Mouse (Mus musculus): ENCODE data around the gene Gstt2. TPM values are rescaled to one million over a fixed set of nuclear protein-coding genes. Genes with fewer than 3 reads are reported as not detected.
A peak's percentile ranks its signal among the peaks of the same experiment; 100 is the strongest.

Gstt2 gene
- 1 to 10 TPM; 3.5 to 3.6 TPM for total RNA-seq (2021)
- long read RNA-seq, partial matches to known transcripts, result 0 of 3 reads
- long read RNA-seq, other reads (novel, unspliced or antisense), result 1 of 3 reads

DNA sequence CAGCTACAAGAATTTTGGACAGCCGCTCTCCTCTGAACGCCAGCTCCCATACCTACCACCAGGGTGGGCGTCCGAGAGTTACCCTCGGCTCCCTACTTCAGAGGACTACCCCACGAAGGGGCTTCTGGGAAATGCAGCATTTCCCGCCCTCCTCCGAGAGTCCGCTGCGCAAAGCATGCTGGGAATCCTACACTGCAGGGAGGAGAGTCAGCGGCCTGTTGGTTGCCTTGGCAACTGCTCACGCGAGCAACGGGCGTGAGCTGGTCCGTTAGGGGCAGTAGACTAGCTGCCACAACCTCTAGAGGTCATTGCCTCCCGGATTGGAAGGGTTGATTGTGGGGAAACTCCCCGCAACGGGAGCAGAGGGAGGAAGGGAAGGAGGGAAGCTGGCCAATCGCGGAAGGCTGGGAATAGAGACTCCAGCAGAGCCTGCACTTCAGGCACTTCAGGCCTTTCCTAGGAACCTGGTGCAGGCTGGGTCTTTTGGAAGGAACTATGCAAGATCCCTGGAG is at the start of gene Gstt2:
Gene Gstt2, minus strand, starts transcription at position 177 of the 512 bp plus-strand sequence.
- DNase-seq (ENCODE audit: low spot score in 2 of 2), result peak; percentile 88 to 93

DNA sequence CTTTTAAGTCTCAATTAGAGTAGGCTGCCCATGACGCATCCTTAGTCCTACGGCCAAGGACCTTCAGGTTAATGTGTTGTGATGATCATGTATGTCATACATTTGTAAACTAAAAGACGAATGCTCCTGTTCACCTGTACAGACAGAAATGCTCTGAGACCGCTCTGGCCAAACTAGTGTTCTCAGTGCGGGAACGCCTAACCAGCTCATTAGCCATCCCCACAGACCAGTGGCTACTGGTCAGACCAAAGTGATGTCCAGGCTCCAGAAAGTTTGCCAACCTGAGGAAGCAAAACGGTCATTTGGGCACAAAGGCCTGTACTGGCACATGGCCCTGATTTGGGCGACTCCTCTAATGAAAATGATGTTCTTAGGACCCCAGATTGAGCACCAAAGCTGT is 47.5 kb upstream of the Gstt2 start:
- DNase-seq (ENCODE audit: low spot score in 2 of 2), result no peak

DNA sequence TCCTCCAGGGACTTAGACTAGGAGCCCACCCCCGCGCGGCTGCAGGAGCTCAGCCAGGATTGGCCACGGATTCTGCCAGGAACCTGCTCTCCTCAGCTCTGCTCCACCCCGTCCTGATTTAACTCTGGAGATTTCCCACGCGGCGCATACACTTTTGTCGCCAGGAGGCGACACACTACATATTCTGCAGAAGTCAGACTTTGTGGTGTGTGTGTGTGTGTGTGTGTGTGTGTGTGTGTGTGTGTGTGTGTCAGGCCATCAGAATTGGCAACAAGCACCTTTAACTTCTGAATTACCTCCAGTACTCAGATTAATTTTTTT is 46.0 kb upstream of the Gstt2 start:
- DNase-seq (ENCODE audit: low spot score in 2 of 2), result peak; percentile 46 to 80

DNA sequence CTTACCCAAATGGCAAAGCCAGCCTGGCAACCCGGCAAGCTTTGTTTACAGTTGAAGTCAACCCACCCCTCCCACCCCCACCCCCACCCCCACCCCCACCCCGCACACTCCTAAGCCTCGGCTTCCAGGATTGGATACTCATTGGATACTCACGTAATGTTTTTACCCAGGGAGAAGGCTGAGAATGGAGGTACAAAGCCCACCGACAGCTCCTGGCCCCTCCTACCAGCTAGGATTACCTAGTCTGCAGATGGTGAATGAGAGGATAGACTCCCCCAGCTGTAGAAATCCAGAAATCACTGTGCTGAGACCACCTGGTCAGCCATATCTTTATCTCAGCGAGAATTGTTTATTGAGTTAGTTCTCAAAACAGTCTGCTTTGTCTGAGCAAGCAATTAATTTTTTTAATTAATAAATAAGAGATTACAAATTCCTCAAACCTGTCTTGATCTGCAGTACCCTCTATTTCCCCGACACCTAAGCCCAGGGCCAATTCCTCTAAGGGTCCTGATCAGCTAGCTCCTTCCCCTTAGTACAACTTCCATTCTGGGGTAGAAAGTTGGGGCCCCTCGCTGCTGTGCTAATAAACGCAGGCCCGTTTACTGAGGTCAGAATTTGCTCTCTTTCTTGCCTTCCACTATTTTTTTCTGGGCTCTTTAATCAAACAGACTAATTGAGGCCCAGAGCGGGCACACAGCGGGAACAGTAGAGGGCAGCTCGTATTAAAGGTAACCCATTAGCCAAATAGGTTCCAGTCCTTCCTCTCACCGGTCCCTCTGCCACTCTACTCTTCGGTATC is 45.4 kb upstream of the Gstt2 start:
- no peak for DNase-seq (ENCODE audit: low spot score in 2 of 2)

DNA sequence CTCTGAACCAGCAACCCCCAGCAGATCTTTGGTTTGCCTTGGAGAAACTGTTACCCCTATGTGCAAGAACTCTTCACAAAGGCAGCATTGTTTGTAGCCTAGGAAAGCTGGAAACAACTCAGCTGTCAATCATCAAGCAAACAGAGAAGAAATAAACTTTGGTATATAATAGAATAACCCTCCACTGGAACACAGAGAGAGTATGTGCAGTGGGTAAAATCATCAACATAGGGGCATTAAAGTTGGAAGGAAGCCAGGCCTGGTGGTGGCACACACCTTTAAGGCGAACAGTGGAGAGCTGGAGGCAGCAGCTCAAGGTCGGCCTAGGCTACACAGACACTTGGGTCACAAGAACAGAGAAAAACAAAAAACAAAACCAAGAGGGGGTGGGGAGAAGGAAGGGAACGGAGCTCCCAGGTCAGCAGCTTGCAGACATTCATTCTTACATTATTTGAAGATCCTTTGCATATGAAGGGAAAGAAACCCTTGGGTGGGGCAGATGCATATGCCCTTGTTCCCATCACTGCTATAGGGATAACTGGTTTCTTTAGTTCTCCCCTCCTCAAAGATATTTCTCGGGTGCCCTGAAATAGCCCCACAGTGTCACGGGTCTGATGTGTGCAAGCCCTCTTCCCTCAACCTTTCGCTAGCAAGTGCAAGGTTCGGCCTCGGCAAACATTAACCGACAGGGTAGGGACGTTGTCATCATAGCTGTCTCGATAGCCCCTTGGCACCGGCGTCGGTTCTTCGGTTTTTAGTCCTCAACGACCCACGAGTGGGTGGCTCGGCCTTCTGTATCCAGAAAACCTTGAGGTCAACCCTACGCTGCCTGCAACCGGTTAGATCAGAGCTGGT is 44.6 kb upstream of the Gstt2 start:
- DNase-seq (ENCODE audit: low spot score in 2 of 2), result no peak

DNA sequence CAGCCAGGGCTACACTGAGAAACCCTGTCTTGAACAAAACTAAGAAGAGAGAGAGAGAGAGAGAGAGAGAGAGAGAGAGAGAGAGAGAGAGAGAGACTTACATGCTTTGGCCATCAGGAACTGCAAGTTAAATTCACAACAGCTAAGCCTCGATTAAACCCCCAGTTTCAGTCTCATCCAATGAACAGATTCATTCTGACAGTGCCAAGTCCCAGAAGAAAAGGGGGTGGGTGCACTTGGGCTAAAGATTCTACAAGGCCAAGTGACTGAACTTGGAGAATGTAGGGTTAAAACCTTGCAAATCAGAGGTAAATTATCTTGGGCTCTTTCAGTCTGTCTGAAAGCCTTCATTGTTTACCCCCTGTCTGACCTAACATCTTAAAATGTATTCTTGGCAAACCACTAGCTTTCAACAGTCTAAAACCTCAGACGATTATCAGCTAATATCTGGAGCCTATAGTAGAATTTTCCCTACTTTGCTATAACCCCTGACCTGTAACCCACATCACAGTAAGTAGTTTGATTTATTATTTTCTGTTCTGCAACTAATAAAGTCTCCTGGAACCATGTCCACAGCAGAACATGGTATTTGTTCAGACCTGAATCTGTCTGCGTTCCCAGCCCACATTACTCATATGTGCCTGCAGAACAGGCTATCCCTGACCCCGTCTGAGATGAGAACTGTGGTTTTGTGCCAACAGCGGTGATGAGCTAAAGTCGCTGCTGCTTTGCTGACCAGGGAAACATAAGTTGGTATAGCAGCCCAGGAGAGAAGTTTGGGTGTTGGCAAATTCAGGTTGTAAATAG is 43.8 kb upstream of the Gstt2 start:
- DNase-seq (ENCODE audit: low spot score in 2 of 2), result no peak

DNA sequence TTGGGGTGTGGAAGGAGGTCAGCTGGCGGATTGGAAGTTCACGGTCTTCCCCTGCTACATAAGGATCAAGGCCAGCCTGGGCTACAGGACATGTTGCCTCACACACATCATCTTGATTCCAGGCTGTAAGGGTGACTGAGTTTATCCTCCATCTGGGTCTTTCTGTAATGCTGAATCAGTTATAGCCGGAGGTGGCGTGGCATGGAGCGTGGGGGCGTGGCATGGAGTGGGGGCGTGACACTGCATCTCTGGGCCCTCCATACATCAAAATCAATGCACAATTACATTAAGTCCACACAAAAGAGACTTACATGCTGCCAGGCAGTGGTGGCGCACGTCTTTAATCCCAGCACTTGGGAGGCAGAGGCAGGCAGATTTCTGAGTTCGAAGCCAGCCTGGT is 43.1 kb upstream of the Gstt2 start:
- no peak for DNase-seq (ENCODE audit: low spot score in 2 of 2)

DNA sequence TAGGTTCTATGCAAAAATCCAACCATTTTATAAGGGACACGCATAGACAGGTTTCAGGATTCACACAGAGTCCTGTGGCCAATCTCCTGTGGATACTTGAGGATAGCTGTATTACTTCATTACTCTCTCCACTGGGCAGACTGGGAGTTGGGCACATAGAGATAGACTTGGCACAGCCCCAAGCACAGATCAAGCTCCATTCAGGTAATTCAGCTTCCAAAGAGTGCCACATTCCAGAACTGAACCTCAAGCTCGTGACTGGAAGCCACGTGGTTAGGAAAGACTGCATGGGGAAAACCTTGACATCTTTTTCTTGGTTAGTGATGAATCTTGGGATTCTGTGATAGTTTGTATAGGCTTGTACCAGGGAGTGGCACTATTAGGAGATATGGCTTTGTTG is 41.6 kb upstream of the Gstt2 start:
- no peak for DNase-seq (ENCODE audit: low spot score in 2 of 2)

DNA sequence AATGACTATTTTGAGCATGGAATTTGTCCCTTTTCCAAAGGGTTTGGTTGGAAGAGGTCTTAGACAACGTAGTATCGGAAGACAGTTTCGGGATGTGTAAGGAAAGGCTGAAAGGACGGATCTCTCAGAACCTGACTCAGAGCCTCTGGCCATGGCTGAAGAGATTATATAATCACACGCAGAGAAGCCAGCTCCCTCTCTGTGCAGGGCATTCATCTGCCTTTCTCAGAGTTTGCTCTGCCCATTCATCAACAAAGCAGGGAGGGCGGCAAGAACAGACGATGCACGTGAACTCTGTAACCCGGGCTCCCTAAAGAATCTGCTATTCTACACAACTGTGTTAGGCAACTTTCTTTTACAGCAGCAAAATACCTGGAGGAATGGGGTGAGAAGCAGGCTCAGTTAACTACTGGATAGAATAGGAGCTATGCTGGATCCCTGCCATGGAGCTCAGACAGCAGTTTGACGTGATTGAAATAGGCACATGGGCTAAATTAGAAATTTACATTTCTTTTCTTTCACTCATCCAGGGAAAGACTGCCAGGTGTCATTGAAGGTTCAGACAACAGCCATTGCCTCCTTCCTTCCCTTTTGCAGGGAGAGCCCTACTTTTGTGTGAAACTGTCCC is 36.4 kb upstream of the Gstt2 start:
- peak in 1 of 2 experiments; percentile 35 for DNase-seq (ENCODE audit: low spot score in 2 of 2)

DNA sequence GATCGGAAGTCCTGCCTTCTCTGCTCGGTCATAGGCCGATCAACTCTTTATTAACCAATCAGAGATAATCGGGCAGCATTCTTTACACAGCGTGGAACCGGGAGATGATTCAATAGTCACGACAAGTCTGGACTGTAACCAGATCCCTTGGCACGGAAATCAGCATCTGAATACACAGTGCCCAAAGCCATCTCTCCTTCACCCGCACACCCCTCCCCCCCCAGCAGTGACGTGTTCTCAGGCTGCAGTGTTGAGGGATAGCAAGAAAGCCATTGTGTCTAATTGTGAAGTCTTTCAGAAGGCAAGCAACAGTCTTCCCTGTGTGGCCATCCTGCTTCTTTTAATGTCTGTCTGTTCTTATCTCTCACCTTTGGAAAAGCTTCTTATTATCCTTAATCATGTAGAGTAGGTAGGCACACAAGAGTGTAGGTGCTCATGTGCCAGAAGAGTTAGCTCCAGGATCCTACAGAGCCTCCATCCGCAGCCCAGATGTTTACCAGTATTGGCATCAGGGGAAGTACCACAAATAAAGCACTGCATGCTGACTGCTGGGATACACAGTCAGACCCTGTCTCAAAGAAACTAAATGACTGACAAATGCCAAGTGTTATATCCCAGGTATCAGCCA is 35.8 kb upstream of the Gstt2 start:
- peak; percentile 76 to 90 for DNase-seq (ENCODE audit: low spot score in 2 of 2)

DNA sequence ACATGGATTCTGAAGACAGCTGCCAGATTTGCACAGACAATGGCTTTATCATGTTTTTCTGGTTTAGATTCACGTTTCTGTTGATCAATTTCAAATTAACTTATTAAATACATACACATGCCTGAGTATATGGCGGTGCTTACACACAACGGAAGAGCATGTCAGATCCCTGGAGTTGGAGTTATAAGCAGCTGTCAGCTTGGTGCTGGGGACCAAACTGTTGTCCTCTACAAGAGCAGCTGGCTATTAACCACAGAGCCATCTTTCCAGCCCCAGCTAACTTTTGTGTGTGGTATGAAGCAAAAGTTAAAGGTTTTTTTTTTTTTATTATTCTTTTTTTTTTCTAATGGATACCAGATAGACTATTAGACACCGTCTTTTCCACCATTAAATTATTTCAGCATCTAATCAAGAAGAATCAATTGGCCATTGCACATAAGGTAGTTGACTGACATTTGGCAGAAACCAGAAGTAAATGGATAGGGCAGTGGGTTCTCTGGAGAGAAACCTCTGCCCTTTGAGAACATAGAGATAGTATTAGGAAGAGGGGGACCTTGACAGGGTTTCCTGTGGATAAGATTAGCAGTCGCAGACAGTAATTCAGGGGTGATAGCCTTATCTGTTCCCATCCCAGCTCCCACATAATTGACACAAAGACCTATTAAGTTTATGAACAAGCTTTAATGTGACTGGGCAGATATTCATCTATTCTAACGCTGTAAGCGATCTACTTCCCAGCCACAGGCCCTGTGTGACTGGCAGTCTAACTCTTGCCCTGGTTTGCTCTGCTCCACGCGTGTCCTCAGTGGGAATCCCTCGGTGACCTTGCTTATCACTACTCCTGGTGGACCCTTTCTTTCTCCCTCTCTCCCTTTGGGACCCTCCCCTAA is 35.0 kb upstream of the Gstt2 start:
- no peak for DNase-seq (ENCODE audit: low spot score in 2 of 2)

DNA sequence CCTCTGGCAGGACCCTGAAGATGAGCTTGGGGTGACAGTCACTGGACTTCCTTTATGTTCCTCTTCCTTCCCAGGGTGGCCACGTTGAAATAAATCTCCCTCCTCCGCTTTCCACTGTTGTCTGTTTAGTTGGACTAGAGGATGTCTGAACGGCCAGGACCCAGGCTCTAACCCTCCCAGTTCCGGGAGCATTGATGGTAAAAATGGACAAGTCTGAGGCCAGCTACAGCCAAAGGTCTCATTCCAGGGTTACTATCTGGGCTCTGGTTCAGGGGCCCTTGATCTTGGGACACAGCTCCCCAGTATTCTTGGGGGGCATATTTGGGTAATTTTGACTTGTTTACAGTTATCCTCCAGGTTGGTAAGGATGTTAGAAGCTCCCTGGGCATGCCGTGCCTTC is 24.4 kb upstream of the Gstt2 start:
- DNase-seq (ENCODE audit: low spot score in 2 of 2), result no peak

DNA sequence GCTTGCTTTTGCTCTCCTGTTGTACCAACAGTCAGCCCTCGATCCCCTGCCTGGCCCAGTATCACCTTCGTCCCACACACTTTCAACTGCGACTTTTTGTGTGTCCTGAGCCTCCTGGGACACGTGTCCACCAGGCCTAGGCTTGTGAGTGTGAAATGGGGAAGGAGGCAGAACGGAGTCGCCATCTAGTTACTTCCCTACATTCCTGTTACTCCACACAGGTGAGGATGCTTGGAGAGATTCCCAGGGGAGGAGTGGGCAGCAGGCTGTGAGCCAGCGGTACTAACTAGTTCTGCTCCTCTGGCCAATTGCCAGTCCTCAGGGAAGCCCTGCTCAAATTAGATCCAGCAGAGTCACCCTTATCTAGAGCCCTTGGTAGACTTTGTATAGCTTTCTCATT is 23.5 kb upstream of the Gstt2 start:
- no peak for DNase-seq (ENCODE audit: low spot score in 2 of 2)

DNA sequence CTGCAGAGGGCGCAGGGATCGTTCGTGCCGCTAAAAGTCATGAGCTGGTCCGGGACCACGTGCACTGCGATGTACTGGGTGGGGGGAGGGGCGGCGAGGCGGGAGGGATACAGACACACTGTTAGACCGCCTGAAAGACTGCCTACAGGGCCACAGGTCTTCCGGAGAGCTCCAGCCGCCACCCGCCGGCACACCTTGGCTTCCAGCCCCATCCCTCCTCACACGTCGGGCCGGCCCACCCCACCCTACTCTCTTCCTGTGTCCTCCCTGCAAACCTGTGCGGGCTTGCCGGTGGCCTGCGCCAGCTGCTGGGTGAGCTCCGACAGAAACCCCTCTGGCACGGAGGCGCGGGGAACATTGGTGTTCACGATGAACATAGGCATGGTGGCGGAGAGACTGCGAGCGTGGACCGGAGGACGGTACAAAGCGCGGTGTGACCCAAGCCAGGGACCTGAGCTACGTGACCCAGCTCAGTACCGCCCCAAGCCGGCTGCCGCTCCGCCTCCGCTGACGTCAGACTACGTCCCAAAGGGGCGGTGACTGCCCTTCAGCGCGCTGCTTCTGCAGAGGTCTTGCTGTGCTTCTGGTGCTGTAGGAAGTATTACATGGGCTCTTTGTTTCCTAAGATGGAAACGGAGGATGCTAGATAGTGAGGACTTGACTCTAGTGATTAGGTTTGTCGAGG is 22.7 kb upstream of the Gstt2 start, which contains the start of gene Mif:
Gene Mif, minus strand, starts transcription at position 455 of the 685 bp plus-strand sequence.
- peak; percentile 76 to 89 for DNase-seq (ENCODE audit: low spot score in 2 of 2)

DNA sequence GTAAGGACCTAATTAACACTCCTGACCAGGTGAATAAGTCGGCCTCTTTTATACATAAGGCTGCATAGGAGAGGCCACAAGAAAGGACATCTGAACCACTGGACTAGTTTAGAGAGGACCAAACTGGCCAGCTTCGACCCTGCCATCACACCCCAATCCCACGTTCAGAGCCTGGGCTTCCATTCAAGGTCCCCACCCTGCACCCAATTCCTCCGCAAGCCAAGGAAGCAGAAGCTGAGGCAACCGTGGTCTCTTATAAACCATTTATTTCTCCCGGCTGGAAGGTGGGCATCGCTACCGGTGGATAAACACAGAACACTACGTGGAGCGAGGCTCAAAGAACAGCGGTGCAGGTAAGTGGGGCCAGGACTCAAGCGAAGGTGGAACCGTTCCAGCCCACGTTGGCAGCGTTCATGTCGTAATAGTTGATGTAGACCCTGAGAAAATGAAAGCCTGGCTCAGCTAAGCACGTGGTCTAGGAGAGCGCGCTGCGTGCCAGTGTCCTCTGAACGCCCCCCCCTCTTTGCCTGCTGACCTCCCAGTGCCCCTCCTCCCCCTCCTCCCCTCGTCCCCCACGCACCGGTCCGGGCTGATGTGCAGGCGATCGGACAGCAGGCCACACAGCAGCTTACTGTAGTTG is 22.0 kb upstream of the Gstt2 start:
- DNase-seq (ENCODE audit: low spot score in 2 of 2), result peak in 1 of 2 experiments; percentile 35

DNA sequence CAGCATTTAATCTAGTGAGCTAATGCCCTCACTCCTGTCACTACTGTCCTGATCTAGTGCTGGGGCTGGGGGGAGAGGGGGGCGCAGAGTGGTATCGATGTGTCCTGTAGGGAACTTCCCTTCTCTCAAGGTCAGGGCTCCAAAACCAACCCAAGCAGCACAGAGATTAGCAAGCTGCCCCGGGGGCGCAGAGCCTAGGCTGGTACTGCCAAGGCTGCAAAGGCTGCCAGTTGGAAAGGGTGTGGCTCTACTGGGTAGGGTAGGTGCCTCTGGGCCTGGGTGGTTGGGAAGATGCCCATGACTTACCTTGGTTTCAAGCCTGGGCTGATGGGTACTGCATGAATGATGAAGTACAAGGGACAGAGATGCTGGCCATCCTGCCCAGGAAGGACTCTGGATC is 20.4 kb upstream of the Gstt2 start:
- DNase-seq (ENCODE audit: low spot score in 2 of 2), result no peak

DNA sequence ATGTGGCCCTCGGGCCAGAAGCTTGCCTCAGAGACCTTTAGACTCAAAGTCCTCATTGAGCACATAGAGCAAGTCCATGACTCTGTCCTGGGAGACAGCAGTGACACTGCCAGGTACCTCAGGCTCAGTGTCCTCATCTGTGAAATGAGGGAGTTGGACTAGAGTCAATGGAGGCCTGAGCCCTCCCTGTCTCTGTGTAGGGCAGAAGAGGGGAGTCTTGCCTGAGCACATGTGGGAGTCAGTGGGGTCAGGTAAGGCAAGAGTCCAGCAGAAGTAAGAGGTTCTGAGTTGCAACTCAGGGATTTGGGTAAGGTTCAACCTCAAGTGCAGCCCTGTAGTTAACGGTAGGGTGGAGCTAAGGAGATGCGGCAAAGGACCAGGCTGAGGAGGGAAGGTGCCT is 19.8 kb upstream of the Gstt2 start:
- DNase-seq (ENCODE audit: low spot score in 2 of 2), result no peak
